Mouse (Mus musculus) hindbrain, embryonic 11.5 days (tissue): Measurements from ENCODE around the gene Coro1b. TPM values are rescaled to one million over a fixed set of nuclear protein-coding genes. Genes with fewer than 3 reads are reported as not detected.
"Not testable (repeated sequence)": the region's sequence is repeated elsewhere in the genome, so short reads cannot be mapped to it uniquely, and the experiment has no call there.

Experiments
- ATAC-seq: fragments of 200-750 bp; cut with Nextera tagmentation; 2 replicates; pipeline ENCODE4 v1.8.0; 2017; ENCODE audit warnings: mild to moderate bottlenecking, moderate TSS enrichment, moderate library complexity; ENCODE audit not compliant: low FRiP score
- DNase-seq: peaks from one replicate; pipeline ENCODE4 v3.0.0-alpha.2; 2015; ENCODE audit warnings: low spot score
- H3K27ac ChIP-seq: fragments of 300-500 bp; sonication (generic); 2 replicates; pipeline ENCODE4 v1.5.1; 2014; ENCODE audit warnings: mild to moderate bottlenecking, low read depth, low read length
- H3K27me3 ChIP-seq: fragments of 300-500 bp; sonication (generic); 2 replicates; pipeline ENCODE4 v1.6.1; 2014; ENCODE audit warnings: mild to moderate bottlenecking, low read length, moderate library complexity, mixed read lengths; ENCODE audit not compliant: control insufficient read depth, insufficient read depth
- H3K36me3 ChIP-seq: fragments of 300-500 bp; sonication (generic); 2 replicates; pipeline ENCODE4 v1.6.1; 2014; ENCODE audit warnings: mild to moderate bottlenecking, low read length, moderate library complexity, mixed read lengths; ENCODE audit not compliant: control insufficient read depth, insufficient read depth
- H3K4me1 ChIP-seq: fragments of 300-500 bp; sonication (generic); replicated peaks from 2 replicates; pipeline ENCODE4 v1.6.1; 2014; ENCODE audit warnings: low read length, mixed read lengths; ENCODE audit not compliant: control insufficient read depth, insufficient read depth
- H3K4me2 ChIP-seq: fragments of 300-500 bp; sonication (generic); replicated peaks from 2 replicates; pipeline ENCODE4 v1.6.1; 2014; ENCODE audit warnings: mild to moderate bottlenecking, low read depth, low read length
- H3K4me3 ChIP-seq: fragments of 300-500 bp; sonication (generic); 2 replicates; pipeline ENCODE4 v1.5.1; 2014; ENCODE audit warnings: low read depth, low read length
- H3K9ac ChIP-seq: fragments of 300-500 bp; sonication (generic); 2 replicates; pipeline ENCODE4 v1.6.1; 2014; ENCODE audit warnings: low read depth, low read length
- H3K9me3 ChIP-seq: fragments of 300-500 bp; sonication (generic); 2 replicates; pipeline ENCODE4 v1.6.1; 2016; ENCODE audit warnings: low read length; ENCODE audit not compliant: control insufficient read depth
- WGBS: fragments of 180-500 bp; shearing (Covaris S2); extraction: QIAGEN DNeasy Blood & Tissue Kit; methylation state at CpG from one replicate; pipeline ENCODE4 v1.1.7; 2014; 5-methylcytosine and 5-hydroxymethylcytosine counted together
- polyA plus RNA-seq: library from polyadenylated mRNA; unstranded; fragments of >200 nt; fragmentation: Nextera tagmentation; extraction: Ambion mirVana; gene quantifications from 2 replicates; pipeline ENCODE4 v1.2.1, GENCODE M21; 2014

Gene Coro1b
- polyA plus RNA-seq, 1 experiment from 2014 or later, result 123 TPM

- H3K27ac ChIP-seq, result no peak overlapping the region
- ATAC-seq (no peak), DNase-seq (no peak)
- H3K9ac ChIP-seq, result no peak overlapping the region
- no peak overlapping the region for H3K4me3 ChIP-seq
- no peaks in the 10 kb centered on the region for H3K9me3 ChIP-seq
- no peaks in the 10 kb centered on the region for H3K4me1 ChIP-seq
- no peaks in the 10 kb centered on the region for H3K27me3 ChIP-seq
- H3K4me2 ChIP-seq, result no peak overlapping the region
- 0 out of 2 replicates have a peak, but pooled peaks cover 2% of the 10 kb centered on the region for H3K36me3 ChIP-seq
- 97% methylated on average over 10 of the region's 10 CpGs for WGBS
These were observed 33.3 kb upstream of the Coro1b start for GRCm38 (mm10) chr19:4115144-4115543.

- Histone ChIP-seq H3K36me3 (0 out of 2 replicates have a peak, but pooled peaks cover 2% of the 10 kb centered on the region), H3K27ac (no peak overlapping the region), H3K4me1 (0 out of 2 replicates have a peak, but pooled peaks cover 3% of the 10 kb centered on the region), H3K27me3 (no peaks in the 10 kb centered on the region), H3K9me3 (no peaks in the 10 kb centered on the region), H3K4me2 (no peak overlapping the region), H3K4me3 (no peak overlapping the region), H3K9ac (no peak overlapping the region)
- ATAC-seq, result no peak
- 88% methylated on average over 11 of the region's 11 CpGs for WGBS
- no peak for DNase-seq
These were observed 32.6 kb upstream of the Coro1b start for GRCm38 (mm10) chr19:4115816-4116215.

- Histone ChIP-seq H3K9ac (no peak overlapping the region), H3K4me2 (no peak overlapping the region), H3K27ac (no peak overlapping the region), H3K9me3 (no peaks in the 10 kb centered on the region), H3K27me3 (no peaks in the 10 kb centered on the region), H3K4me1 (0 out of 2 replicates have a peak, but pooled peaks cover 3% of the 10 kb centered on the region), H3K36me3 (0 out of 2 replicates have a peak, but pooled peaks cover 2% of the 10 kb centered on the region), H3K4me3 (no peak overlapping the region)
- ATAC-seq (no peak), DNase-seq (no peak)
- WGBS, result 97% methylated on average over 7 of the region's 7 CpGs
These were observed 31.4 kb upstream of the Coro1b start for GRCm38 (mm10) chr19:4117006-4117405.

- ATAC-seq, result no peak
- DNase-seq, result no peak
- no peak overlapping the region for H3K4me3 ChIP-seq
- WGBS, result 89% methylated on average over 2 of the region's 2 CpGs
- H3K9me3 ChIP-seq, result no peaks in the 10 kb centered on the region
- H3K27me3 ChIP-seq, result no peaks in the 10 kb centered on the region
- H3K27ac ChIP-seq, result no peak overlapping the region
- no peak overlapping the region for H3K9ac ChIP-seq
- H3K4me1 ChIP-seq, result 0 out of 2 replicates have a peak, but pooled peaks cover 3% of the 10 kb centered on the region
- 0 out of 2 replicates have a peak, but pooled peaks cover 2% of the 10 kb centered on the region for H3K36me3 ChIP-seq
- H3K4me2 ChIP-seq, result no peak overlapping the region
These were observed 30.1 kb upstream of the Coro1b start for GRCm38 (mm10) chr19:4118350-4118749.

GRCm38 (mm10) chr19:4119716-4120487 lies 28.5 kb upstream of the Coro1b start:
- Histone ChIP-seq H3K36me3 (0 out of 2 replicates have a peak, but pooled peaks cover 2% of the 10 kb centered on the region), H3K4me1 (0 out of 2 replicates have a peak, but pooled peaks cover 3% of the 10 kb centered on the region), H3K27me3 (no peaks in the 10 kb centered on the region), H3K9ac (no peak overlapping the region), H3K4me2 (no peak overlapping the region), H3K27ac (no peak overlapping the region), H3K9me3 (no peaks in the 10 kb centered on the region), H3K4me3 (no peak overlapping the region)
- WGBS, result 90% methylated on average over 6 of the region's 6 CpGs
- DNase-seq, result no peak
- ATAC-seq, result no peak

- Histone ChIP-seq H3K4me1 (0 out of 2 replicates have a peak, but pooled peaks cover 3% of the 10 kb centered on the region), H3K27me3 (no peaks in the 10 kb centered on the region), H3K27ac (no peak overlapping the region), H3K9me3 (no peaks in the 10 kb centered on the region), H3K4me2 (peak overlapping the region; percentile 48; the same call in 1 of the 2 replicates), H3K4me3 (peak overlapping the region; percentile 30), H3K9ac (no peak overlapping the region), H3K36me3 (0 out of 2 replicates have a peak, but pooled peaks cover 2% of the 10 kb centered on the region)
- ATAC-seq (no peak), DNase-seq (no peak)
- 94% methylated on average over 2 of the region's 2 CpGs for WGBS
These were observed 27.9 kb upstream of the Coro1b start for GRCm38 (mm10) chr19:4120496-4120895.

- DNase-seq, result peak; percentile 99
- 4% methylated on average over 38 of the region's 38 CpGs for WGBS
- 0 out of 2 replicates have a peak, but pooled peaks cover 3% of the 10 kb centered on the region for H3K4me1 ChIP-seq
- H3K27me3 ChIP-seq, result no peaks in the 10 kb centered on the region
- peak overlapping the region; percentile 30 for H3K4me3 ChIP-seq
- H3K9me3 ChIP-seq, result no peaks in the 10 kb centered on the region
- H3K4me2 ChIP-seq, result peak overlapping the region; percentile 48
- H3K9ac ChIP-seq, result peak overlapping the region; percentile 51
- no peaks in the 10 kb centered on the region for H3K36me3 ChIP-seq
- ATAC-seq, result peak; percentile 77
- peak overlapping the region; percentile 67; the same call in 1 of the 2 replicates for H3K27ac ChIP-seq
These were observed 27.2 kb upstream of the Coro1b start for GRCm38 (mm10) chr19:4121097-4121805.

- not testable (repeated sequence) for H3K4me1 ChIP-seq, H3K9ac ChIP-seq, H3K36me3 ChIP-seq, H3K9me3 ChIP-seq, H3K27ac ChIP-seq, ATAC-seq, DNase-seq, H3K4me3 ChIP-seq, H3K27me3 ChIP-seq, H3K4me2 ChIP-seq
- 52% methylated on average over 6 of the region's 6 CpGs for WGBS
These were observed 26.5 kb upstream of the Coro1b start for GRCm38 (mm10) chr19:4121896-4122295.
